Mouse (Mus musculus): ENCODE results near the gene Dagla.

DNA sequence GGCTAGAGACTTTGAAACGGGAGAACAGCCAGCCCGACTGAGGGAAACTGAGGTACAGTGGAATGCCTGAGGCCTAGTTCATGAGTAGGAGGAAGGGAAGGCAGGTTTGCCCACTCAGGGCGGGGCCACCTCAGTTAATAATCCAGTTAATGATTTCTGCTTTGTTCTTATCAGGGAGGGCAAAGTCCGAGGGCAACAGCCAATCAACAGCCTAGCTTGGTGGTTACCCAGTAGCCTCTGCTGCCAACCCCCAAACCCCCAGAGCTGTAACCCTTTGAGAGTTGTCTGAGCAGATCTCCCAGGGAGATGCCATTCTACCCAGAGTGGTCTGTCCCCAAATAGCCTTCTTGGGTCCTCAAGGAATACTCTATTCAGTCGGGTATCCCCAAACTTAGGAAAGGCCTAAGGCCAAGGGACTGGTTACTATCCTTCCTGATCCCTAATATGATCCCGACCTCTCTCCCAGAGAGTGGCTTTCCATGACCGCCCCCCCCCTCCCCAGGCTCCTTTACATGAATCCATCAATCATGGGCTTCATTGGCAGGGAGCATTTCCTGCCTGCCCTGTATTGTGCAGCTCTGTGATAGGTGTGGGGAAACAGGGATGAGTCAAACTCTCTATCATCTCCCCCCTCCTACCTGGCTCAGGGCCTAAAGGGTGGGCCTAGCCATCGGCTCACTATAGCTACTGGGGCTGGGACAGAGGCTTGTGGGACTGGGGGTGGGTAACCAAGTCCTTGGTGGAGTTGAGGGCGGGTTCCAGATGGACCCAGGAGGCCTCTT lies 68.7 kb downstream of the Dagla start:
- TF ChIP-seq CTCF (IDR thresholded peaks at IDR 0.05; ENCODE audit: extremely low read depth, insufficient read length, insufficient replicate concordance, low read depth, low read length) (no peak), POLR2A (IDR thresholded peaks at IDR 0.05; ENCODE audit: low read depth, low read length) (no peak)

Measured in small intestine, adult 2 months (tissue).